9 mouse cellular contexts compared by ENCODE assay signal in the genomic region with DNA sequence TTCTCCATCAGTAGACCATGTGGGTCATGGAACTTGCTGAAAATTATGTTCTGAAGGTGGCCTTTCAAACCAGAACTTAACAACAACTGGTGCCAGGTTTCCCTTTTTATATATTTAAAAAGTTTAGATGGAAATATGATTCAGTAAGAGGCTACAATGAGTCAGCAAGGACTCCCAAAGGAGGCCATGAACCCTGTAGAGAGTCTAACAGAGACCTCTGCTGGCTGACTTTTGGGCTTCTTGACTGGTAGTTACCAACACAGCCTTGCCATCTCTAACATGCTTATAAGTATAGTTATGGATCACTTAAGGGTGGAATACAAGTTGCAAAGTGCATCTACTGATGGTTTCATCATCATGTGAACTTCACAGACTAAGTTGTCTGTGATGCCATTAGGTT.
A peak's percentile ranks its signal among the peaks of the same experiment; 100 is the strongest.
DNase-seq lines count a peak whose midpoint lies in the region; ATAC-seq and TF ChIP-seq lines count a peak whose summit lies in the region.
"Had no signal": no experiment of that assay in that cellular context is flagged by ENCODE, and none has a peak within 500 bp of the region (broad histone marks: within the 10 kb centered on the region; RNA-seq: fewer than 3 reads in every experiment).

No protein-coding gene starts in this region.

- H3K9me3 ChIP-seq in forebrain, postnatal 0 days (ENCODE audit: low read length): no peaks in the 10 kb centered on the region
- H3K9me3 ChIP-seq in midbrain, embryonic 11.5 days (ENCODE audit: control insufficient read depth, low read length): no peaks in the 10 kb centered on the region

- no peak for ATAC-seq in forebrain, postnatal 0 days
- no peak for ATAC-seq in midbrain, embryonic 11.5 days (ENCODE audit: low FRiP score)
- ATAC-seq: hindbrain, postnatal 0 days had no signal

- no peak for TF ChIP-seq CTCF in forebrain, postnatal 0 days (IDR thresholded peaks at IDR 0.05; ENCODE audit: low read depth)

- H3K27me3 ChIP-seq in forebrain, postnatal 0 days (ENCODE audit: insufficient read depth, low read length): no peaks in the 10 kb centered on the region
- H3K27me3 ChIP-seq in midbrain, embryonic 11.5 days (ENCODE audit: control insufficient read depth, insufficient read depth, low read length): no peaks in the 10 kb centered on the region

- DNase-seq in layer of hippocampus, adult 11-12 months (ENCODE audit: low spot score): peak; percentile 7
- no peak for DNase-seq in layer of hippocampus, postnatal 36 days
- peak; percentile 41 for DNase-seq in adrenal gland, adult 2 months
- peak; percentile 41 to 60 for DNase-seq in kidney, postnatal 36 days
- DNase-seq in thymus, postnatal 14 days: peak; percentile 44
- no peak for DNase-seq in forebrain, postnatal 0 days
- DNase-seq in midbrain, embryonic 11.5 days (ENCODE audit: low spot score, missing footprints): no peak

- no peak overlapping the region for H3K9ac ChIP-seq in forebrain, postnatal 0 days
- no peak overlapping the region for H3K9ac ChIP-seq in midbrain, embryonic 11.5 days (ENCODE audit: low read length)

- H3K4me1 ChIP-seq in forebrain, postnatal 0 days (ENCODE audit: insufficient read depth): no peaks in the 10 kb centered on the region
- H3K4me1 ChIP-seq in midbrain, embryonic 11.5 days (ENCODE audit: control insufficient read depth, insufficient read depth, low read length): no peaks in the 10 kb centered on the region

- H3K27ac ChIP-seq in forebrain, postnatal 0 days (ENCODE audit: low read depth, low read length): no peak overlapping the region
- no peak overlapping the region for H3K27ac ChIP-seq in midbrain, embryonic 11.5 days (ENCODE audit: low read depth, low read length)
- H3K27ac ChIP-seq: hindbrain, postnatal 0 days had no signal

- no peak overlapping the region for H3K4me3 ChIP-seq in forebrain, postnatal 0 days (ENCODE audit: low read depth, low read length)
- H3K4me3 ChIP-seq in midbrain, embryonic 11.5 days (ENCODE audit: low read depth, low read length): no peak overlapping the region
- H3K4me3 ChIP-seq: erythroblast, embryonic 14.5 days had no signal

- no peaks in the 10 kb centered on the region for H3K36me3 ChIP-seq in forebrain, postnatal 0 days (ENCODE audit: insufficient read depth)
- no peaks in the 10 kb centered on the region for H3K36me3 ChIP-seq in midbrain, embryonic 11.5 days (ENCODE audit: control insufficient read depth, insufficient read depth, low read length)

- no peak overlapping the region for H3K4me2 ChIP-seq in forebrain, postnatal 0 days (ENCODE audit: low read depth)
- H3K4me2 ChIP-seq in midbrain, embryonic 11.5 days: no peak overlapping the region

Comparison
In these comparisons a context has a peak if more than half of its experiments do, and no peak if none do; other contexts are left out.
1. DNase-seq: peak in layer of hippocampus, adult 11-12 months (single experiment), adrenal gland, adult 2 months (single experiment), kidney, postnatal 36 days (2 of 2) and thymus, postnatal 14 days (single experiment); none in layer of hippocampus, postnatal 36 days (0 of 2), forebrain, postnatal 0 days (single experiment) and midbrain, embryonic 11.5 days (single experiment).